Mouse (Mus musculus): ENCODE measurements around the gene Gucy2c. TPM values are rescaled to one million over a fixed set of nuclear protein-coding genes. Genes with fewer than 3 reads are reported as not detected.

Gene Gucy2c
- total RNA-seq, 1 experiment, result 0.09 TPM

- Histone ChIP-seq H3K36me3 (ENCODE audit: control insufficient read depth, insufficient read depth, low read length, poor library complexity, severe bottlenecking) (no peaks in the 10 kb centered on the region), H3K4me1 (ENCODE audit: control insufficient read depth in 2 of 2, insufficient read depth in 2 of 2, low read length in 2 of 2, poor library complexity in 1 of 2) (peaks cover 0 to 3% of the 10 kb centered on the region in 2 experiments; a peak in 1 of 4 replicates), H3K9ac (ENCODE audit: insufficient read depth, low read depth, low read length, poor library complexity, severe bottlenecking) (no peak overlapping the region), H3K27ac (ENCODE audit: insufficient read depth, low read depth, low read length, poor library complexity, severe bottlenecking) (no peak overlapping the region), H3K9me3 (ENCODE audit: control insufficient read depth, insufficient read depth, low read depth, low read length) (no peaks in the 10 kb centered on the region), H3K4me3 (ENCODE audit: insufficient read depth in 1 of 2, low read depth in 1 of 2, low read length in 2 of 2, poor library complexity in 1 of 2, severe bottlenecking in 1 of 2) (no peak overlapping the region)
- TF ChIP-seq ZC3H11A (IDR thresholded peaks at IDR 0.05; ENCODE audit: borderline replicate concordance, low read depth, low read length) (no peak), ZNF384 (IDR thresholded peaks at IDR 0.05; ENCODE audit: low read depth, low read length) (no peak), MAFK (IDR thresholded peaks at IDR 0.05; ENCODE audit: insufficient read depth, low read depth, low read length) (no peak), HCFC1 (IDR thresholded peaks at IDR 0.05; ENCODE audit: borderline replicate concordance, insufficient read depth, low read length) (no peak), CHD2 (IDR thresholded peaks at IDR 0.05; ENCODE audit: low read depth, low read length) (no peak)
- in situ Hi-C loops (cut with MboI; ENCODE audit: low sequenced_read_pairs in 2 of 2, unreplicated experiment in 2 of 2), result no loop called here
- DNase-seq (ENCODE audit: low read depth, low spot score), result no peak
Observed at GRCm38 (mm10) chr6:136723171-136723570, 58.4 kb downstream of the Gucy2c start.

- Histone ChIP-seq H3K27ac (ENCODE audit: insufficient read depth, low read depth, low read length, poor library complexity, severe bottlenecking) (no peak overlapping the region), H3K4me1 (ENCODE audit: control insufficient read depth in 2 of 2, insufficient read depth in 2 of 2, low read length in 2 of 2, poor library complexity in 1 of 2) (peaks cover 0 to 3% of the 10 kb centered on the region in 2 experiments; a peak in 1 of 4 replicates), H3K9me3 (ENCODE audit: control insufficient read depth, insufficient read depth, low read depth, low read length) (no peaks in the 10 kb centered on the region), H3K9ac (ENCODE audit: insufficient read depth, low read depth, low read length, poor library complexity, severe bottlenecking) (no peak overlapping the region), H3K36me3 (ENCODE audit: control insufficient read depth, insufficient read depth, low read length, poor library complexity, severe bottlenecking) (no peaks in the 10 kb centered on the region), H3K4me3 (ENCODE audit: insufficient read depth in 1 of 2, low read depth in 1 of 2, low read length in 2 of 2, poor library complexity in 1 of 2, severe bottlenecking in 1 of 2) (no peak overlapping the region)
- DNase-seq (ENCODE audit: low read depth, low spot score), result no peak
- in situ Hi-C loops (cut with MboI; ENCODE audit: low sequenced_read_pairs in 2 of 2, unreplicated experiment in 2 of 2), result no loop called here
- no peak for TF ChIP-seq MAFK (IDR thresholded peaks at IDR 0.05; ENCODE audit: insufficient read depth, low read depth, low read length)
- no peak for TF ChIP-seq ZNF384 (IDR thresholded peaks at IDR 0.05; ENCODE audit: low read depth, low read length)
- TF ChIP-seq CHD2 (IDR thresholded peaks at IDR 0.05; ENCODE audit: low read depth, low read length), result no peak
Observed at GRCm38 (mm10) chr6:136722565-136722964, 59.0 kb downstream of the Gucy2c start.

- Histone ChIP-seq H3K4me3 (ENCODE audit: insufficient read depth in 1 of 2, low read depth in 1 of 2, low read length in 2 of 2, poor library complexity in 1 of 2, severe bottlenecking in 1 of 2) (no peak overlapping the region), H3K9me3 (ENCODE audit: control insufficient read depth, insufficient read depth, low read depth, low read length) (no peaks in the 10 kb centered on the region), H3K9ac (ENCODE audit: insufficient read depth, low read depth, low read length, poor library complexity, severe bottlenecking) (no peak overlapping the region), H3K36me3 (ENCODE audit: control insufficient read depth, insufficient read depth, low read length, poor library complexity, severe bottlenecking) (no peaks in the 10 kb centered on the region), H3K27ac (ENCODE audit: insufficient read depth, low read depth, low read length, poor library complexity, severe bottlenecking) (no peak overlapping the region), H3K4me1 (ENCODE audit: control insufficient read depth in 2 of 2, insufficient read depth in 2 of 2, low read length in 2 of 2, poor library complexity in 1 of 2) (peaks cover 0 to 3% of the 10 kb centered on the region in 2 experiments; a peak in 1 of 4 replicates)
- no peak for DNase-seq (ENCODE audit: low read depth, low spot score)
- TF ChIP-seq ZNF384 (IDR thresholded peaks at IDR 0.05; ENCODE audit: low read depth, low read length) (no peak), HCFC1 (IDR thresholded peaks at IDR 0.05; ENCODE audit: borderline replicate concordance, insufficient read depth, low read length) (no peak), ZC3H11A (IDR thresholded peaks at IDR 0.05; ENCODE audit: borderline replicate concordance, low read depth, low read length) (no peak), CHD2 (IDR thresholded peaks at IDR 0.05; ENCODE audit: low read depth, low read length) (no peak), MAFK (IDR thresholded peaks at IDR 0.05; ENCODE audit: insufficient read depth, low read depth, low read length) (no peak)
- in situ Hi-C loops (cut with MboI; ENCODE audit: low sequenced_read_pairs in 2 of 2, unreplicated experiment in 2 of 2), result no loop called here
Observed at GRCm38 (mm10) chr6:136721925-136722324, 59.6 kb downstream of the Gucy2c start.

GRCm38 (mm10) chr6:136720436-136720835 is 61.1 kb downstream of the Gucy2c start:
- H3K9ac ChIP-seq (ENCODE audit: insufficient read depth, low read depth, low read length, poor library complexity, severe bottlenecking), result no peak overlapping the region

More at GRCm38 (mm10) chr6:136720436-136720835, 61.1 kb downstream of the Gucy2c start:
- in situ Hi-C loops (cut with MboI; ENCODE audit: low sequenced_read_pairs in 2 of 2, unreplicated experiment in 2 of 2), result no loop called here
- H3K9me3 ChIP-seq (ENCODE audit: control insufficient read depth, insufficient read depth, low read depth, low read length), result no peaks in the 10 kb centered on the region
- H3K36me3 ChIP-seq (ENCODE audit: control insufficient read depth, insufficient read depth, low read length, poor library complexity, severe bottlenecking), result no peaks in the 10 kb centered on the region
- no peak overlapping the region for H3K27ac ChIP-seq (ENCODE audit: insufficient read depth, low read depth, low read length, poor library complexity, severe bottlenecking)
- no peak for DNase-seq (ENCODE audit: low read depth, low spot score)
- TF ChIP-seq MAFK (IDR thresholded peaks at IDR 0.05; ENCODE audit: insufficient read depth, low read depth, low read length), result no peak
- TF ChIP-seq HCFC1 (IDR thresholded peaks at IDR 0.05; ENCODE audit: borderline replicate concordance, insufficient read depth, low read length), result no peak
- no peak for TF ChIP-seq ZC3H11A (IDR thresholded peaks at IDR 0.05; ENCODE audit: borderline replicate concordance, low read depth, low read length)
- no peak for TF ChIP-seq ZNF384 (IDR thresholded peaks at IDR 0.05; ENCODE audit: low read depth, low read length)
- no peak for TF ChIP-seq CHD2 (IDR thresholded peaks at IDR 0.05; ENCODE audit: low read depth, low read length)
- H3K4me1 ChIP-seq (ENCODE audit: control insufficient read depth in 2 of 2, insufficient read depth in 2 of 2, low read length in 2 of 2, poor library complexity in 1 of 2), result peaks cover 0 to 5% of the 10 kb centered on the region in 2 experiments; a peak in 2 of 4 replicates
- H3K4me3 ChIP-seq (ENCODE audit: insufficient read depth in 1 of 2, low read depth in 1 of 2, low read length in 2 of 2, poor library complexity in 1 of 2, severe bottlenecking in 1 of 2), result no peak overlapping the region
